Mouse (Mus musculus) kidney, adult 9 months (tissue): Measurements from ENCODE around the gene Tbc1d8.

Experiments used
- DNase-seq: peaks from one replicate; pipeline ENCODE4 v3.0.0; 2022

Tbc1d8 gene

DNA sequence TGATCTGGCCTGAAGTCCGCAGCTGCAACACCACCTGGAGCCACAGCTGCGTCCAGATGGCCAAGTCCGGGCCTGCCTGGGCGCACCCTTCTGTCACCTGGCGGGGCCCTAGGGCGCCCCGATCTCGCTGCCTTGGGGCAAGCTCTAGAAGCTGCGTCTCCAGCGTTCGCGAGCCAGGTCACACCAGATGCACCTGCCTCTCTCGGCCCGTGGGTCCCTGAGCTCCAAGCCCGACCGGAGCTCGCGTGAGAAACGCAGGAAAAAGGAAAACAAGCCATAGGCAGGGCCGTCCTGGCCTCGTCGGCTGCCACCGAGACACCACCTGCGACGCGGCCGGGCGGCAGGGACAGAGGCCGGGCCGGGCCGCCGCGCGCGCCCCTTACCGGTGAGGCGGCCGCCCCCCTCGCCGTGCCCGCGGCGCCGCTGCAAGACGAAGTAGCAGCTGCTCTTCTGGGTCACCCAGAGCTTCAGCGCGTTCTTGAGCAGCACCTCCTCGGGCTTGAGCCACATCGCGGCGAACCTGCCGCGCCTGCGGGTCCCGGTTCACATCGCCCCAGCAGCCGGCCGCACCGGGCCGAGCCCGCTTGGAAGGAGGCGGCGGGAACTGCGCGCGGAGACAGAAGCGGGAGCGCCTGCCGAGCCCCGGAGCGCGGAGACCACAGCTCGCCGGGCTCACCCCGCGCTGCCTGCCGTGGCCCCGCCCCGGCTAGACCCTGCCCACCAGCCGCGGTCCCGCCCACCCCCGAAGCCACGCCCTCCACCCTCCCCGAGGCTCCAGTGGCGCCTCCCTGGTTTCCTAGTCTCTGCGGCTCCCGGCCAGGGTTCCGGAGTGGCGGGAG, at the start of gene Tbc1d8:
Gene Tbc1d8, minus strand, starts transcription at position 699 of the 839 bp plus-strand sequence.
- DNase-seq = peak; percentile 91

DNA sequence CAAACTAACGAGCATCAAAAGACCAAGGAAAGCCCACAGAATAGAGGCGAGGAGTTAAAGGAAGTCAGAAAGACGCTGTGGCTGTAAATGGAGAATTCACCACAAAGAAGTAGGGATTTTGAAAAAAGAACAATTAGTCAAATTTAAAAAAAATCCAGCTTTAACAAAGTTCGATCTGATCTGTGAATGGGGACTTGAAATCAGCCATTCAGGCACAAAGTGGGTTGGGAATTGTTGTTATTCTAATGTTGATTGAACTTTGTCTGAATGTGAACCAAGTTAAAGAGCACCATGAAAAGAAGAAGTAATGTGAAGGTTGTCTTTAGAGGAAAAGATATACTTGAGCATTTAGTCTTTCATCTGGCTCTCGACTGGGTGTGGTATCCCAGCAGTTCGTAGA, 49.8 kb upstream of the Tbc1d8 start:
- DNase-seq = no peak

DNA sequence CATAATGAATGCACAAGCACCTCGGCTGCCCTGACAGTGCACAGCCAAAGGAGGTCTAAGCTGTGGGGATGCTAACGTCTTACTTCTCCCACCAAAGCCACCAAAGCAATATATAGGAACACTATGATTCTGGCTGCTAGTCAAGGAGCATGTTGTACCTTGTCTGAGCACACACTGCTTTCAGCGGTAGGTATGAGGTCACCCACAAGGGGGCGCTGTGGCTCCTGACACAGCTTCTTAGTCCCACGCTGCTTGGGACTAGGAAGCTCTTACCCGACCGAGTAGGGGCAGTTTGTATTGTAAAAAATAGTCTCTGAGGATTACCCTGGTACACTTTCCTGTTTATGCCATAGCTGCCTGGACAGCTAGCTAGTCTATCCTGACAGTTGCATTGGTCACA, 48.9 kb upstream of the Tbc1d8 start:
- DNase-seq = peak; percentile 79

DNA sequence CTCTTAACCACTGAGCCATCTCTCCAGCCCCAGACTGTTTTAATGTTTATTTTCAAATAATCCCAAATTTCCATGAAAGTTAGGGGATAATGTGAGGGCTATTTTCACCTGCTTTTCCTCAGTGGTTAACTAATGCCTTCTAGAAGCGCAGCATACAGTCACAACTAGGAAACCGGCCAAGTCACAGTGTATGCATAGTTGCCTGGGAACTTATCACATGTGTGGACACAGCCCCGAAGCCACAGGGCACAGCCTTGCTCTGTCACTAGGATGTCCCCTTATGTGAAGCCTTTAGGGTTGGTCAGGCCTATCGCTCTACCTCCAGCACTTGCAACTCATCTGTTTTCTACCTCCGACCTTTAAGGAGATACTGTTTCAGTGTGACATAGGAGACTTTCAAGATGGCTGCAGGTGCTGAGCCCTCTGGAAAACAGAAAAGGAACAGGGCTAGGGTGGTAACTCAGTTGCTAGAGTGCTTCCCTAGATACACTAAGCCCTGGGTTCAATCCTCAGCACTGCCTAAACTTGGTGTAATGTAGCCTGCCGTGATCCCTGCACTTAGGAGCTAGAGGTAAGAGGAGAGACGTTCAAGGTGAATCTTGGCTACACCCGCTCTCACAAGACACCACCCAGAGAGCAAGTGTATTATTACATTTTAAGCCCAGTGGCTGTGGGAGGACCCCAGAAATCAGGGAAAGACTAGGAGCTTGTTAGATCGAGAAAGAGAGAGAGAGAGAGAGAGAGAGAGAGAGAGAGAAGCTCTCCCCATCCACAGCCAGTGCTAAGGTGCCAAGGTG, 48.0 kb upstream of the Tbc1d8 start:
- DNase-seq = no peak

DNA sequence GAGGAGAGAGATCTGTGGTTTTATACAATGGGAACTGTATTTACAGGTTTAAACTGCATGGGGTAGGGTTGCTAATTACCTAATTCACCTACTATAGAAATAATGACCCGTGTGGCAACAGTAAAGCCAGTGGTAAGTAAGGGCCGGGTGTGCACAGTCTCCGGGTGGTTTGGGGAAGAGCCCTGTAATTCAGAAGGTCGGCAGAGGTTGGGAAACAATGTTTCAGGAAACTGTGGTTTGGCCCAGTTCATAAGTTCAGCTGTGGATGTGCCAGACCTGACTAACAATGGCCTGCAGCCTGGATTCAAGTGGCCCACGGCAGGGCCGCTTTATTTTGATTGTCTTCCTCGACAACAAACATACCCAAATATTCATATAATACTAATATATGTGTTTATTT, 47.2 kb upstream of the Tbc1d8 start:
- DNase-seq = no peak

DNA sequence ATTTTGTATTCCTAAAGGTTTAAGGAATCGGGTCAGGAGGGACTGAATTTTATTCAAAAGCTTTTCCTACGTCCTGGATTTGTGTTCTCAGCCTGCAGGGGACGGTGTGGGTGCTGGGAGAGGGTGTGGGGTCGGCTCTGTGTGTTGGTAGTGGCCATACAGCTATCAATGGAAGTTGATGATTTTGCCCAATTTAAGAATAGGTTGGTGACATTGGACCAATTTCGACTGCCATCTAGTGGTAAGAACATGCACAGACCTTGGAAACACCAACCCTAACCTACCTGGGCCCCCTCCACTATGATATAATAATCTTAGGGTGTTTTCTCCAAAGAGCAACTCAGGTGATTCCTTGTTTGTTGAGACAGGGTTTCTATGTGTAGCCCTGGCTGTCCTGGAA, 44.0 kb upstream of the Tbc1d8 start:
- DNase-seq = peak; percentile 60

DNA sequence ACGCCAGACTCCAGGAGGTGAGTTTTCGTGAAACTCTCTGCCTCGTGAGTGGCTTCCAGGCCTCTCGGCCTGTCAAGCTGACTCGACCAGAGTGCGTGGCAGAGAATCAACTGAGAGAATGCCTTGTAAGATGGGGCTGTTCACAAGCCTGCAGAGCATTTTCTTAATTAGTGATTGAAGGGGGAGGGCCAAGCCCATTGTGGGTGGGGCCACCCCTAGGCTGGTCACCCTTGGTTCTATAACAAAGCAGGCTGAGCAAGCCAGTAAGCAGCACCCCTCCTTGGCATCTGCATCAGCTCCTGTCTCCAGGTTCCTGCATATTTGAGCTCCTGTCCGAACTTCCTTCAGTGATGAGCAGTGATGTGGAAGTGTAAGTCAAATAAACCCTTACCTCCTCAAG, 42.8 kb upstream of the Tbc1d8 start:
- DNase-seq = no peak

DNA sequence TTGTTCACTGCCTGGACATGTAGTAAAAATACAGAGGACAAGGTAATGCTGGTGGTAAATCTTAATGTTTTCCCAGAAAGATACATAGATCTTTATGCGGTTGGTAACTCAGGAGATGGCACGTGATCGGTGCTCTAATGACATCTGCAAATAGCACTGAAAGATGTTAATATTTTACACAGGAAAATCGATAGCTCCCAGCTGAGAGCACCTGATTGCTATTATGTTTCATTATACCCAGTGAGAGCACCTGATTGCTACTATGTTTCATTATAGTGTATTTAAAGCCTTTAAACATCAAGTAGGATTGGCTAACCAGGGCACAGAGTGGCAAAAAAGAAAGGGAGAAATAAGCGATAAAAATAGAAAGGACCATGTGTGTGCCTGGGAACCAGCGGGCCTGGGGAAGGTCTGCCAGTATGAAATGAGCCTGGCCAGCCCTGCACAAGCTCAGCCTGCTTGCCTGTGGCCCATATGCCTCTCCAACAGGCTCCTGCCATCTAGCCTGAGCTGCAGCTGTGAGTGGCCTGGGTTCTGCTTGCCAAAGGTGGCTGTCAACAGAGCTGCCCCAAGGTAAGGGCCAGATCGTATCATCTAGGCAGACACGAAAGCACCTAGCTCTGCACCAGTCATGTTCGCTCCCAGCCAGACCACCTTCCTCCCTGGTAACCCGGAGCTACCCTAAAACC, 36.9 kb upstream of the Tbc1d8 start:
- no peak for DNase-seq

DNA sequence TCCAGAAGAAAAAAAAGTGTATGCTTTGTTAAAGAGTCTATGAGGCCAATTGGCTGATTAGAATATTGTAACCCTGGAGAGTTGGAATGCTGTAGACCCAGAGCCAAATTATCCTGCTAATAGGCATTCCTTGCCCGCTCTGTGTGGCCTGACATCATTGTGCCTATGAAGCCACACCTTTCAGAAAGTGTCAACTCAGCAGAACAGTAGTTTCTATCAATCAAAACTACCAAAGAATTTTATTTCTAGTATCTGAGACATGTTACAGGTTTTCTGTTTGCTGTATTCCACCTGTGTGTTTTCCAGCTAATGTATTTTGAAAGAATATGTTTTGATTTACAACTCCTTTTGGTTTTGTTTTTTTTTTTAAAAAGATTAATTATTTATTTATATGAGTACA, 33.6 kb upstream of the Tbc1d8 start:
- DNase-seq = no peak

DNA sequence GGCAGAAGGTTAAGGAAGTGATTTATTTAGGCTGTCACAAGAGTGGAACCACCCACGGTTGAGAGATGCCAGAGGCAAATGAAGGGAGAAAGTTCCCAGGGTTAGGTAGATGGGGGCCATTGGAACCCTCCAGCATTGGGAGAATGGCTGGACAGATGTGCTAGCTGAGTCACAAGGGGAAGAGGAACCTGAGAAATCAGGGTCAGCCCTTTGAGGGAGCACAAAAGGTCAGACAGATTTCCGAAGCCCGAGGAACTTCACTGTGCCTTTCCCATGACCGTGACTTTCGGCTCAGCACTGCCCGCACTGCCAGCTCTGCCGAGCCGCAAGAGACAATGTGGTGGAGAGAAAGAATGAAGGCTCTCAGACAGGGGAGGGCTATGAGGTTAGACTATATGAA, 33.2 kb upstream of the Tbc1d8 start:
- no peak for DNase-seq

DNA sequence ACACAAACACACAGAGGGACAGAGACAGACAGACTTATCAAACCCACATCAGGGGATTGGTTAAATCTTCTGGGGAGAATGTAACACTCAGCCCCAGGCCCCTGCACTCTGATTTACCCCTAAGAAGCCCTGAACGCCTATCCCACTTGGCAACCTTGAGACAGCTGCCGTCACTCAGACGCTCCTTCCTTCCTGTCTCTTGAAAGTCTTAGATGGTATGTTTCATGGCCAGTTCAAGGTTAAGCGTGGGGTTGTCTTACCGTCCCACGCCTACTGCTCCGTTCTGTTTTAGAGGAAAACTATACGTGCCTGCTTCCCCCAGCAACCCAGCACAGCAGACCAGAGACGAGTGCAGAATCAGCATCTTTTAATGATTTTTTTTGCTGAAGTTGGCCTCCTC, 27.0 kb upstream of the Tbc1d8 start:
- no peak for DNase-seq

DNA sequence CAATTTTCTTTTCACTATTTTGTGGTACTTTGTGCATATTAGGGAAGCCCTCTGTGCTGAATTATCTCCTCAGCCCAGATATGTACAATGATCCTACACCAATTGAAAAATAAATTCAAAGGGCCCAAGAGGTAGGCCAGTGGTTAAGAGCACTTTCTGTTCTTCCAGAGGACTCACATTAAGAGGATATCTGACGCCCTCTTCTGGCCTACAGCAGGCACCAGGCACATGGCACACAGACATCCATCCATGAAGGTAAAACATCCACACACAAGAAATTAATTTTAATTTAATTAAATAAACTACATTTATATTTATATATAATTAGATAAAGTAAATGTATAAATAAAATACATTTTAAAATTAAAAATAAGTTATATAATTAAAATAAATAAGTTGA, 25.7 kb upstream of the Tbc1d8 start:
- DNase-seq = peak; percentile 40

DNA sequence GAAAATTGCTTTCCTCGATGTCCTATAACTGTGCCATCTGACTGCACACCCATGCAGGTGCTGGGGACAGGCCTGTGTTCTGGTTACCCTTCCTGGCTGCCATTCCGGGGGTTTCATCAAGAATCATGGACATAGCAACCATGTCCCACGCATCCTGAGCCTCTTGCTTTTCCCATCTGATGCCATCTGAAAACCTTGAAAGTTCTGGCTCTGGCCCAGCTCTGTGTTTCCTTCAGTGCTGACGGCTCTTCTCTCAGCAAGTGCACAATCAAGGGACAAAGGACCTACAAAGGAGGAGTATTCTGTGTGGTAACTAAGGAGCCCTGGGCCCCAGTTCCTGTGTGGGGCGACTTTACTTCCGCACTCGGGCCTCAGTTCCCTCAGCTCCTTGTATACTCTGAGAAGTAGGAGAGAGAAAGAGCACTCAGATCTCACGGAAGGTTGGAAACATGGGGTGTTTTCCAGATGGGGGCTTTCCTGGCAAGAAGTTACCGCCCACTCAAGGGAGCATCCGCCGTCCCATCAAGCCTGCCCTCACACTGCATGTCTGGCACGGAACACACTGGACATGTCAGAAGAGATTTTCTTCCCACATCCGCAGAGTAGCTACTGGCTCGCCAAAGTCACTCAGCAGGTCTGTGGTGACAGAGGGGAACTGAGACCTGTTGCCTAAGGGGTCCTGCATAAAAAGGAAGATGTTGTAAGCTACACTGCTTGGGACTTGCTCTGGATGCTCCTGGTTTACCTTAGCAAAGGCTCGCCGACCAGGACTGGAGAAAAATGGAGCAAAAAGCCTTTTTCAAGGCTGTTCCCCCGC, 24.5 kb upstream of the Tbc1d8 start:
- no peak for DNase-seq

DNA sequence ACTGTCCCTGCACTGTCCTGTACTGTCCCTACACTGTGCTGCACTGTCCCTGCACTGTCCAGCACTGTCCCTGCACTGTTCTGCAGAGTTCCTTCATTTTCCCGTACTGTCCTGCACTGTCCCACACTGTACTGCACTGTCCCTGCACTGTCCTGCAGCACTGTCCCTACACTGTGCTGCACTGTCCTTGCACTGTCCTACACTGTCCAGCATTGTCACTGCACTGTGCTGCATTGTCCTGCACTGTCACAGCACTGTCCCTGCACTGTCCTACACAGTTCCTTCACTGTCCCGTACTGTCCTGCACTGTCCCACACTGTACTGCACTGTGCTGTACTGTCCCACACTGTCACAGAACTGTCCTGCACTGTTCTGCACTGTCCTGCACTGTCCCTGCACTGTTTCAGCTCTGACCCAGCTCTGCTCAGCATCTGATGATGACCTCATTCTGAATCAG, 21.0 kb upstream of the Tbc1d8 start:
- no peak for DNase-seq

DNA sequence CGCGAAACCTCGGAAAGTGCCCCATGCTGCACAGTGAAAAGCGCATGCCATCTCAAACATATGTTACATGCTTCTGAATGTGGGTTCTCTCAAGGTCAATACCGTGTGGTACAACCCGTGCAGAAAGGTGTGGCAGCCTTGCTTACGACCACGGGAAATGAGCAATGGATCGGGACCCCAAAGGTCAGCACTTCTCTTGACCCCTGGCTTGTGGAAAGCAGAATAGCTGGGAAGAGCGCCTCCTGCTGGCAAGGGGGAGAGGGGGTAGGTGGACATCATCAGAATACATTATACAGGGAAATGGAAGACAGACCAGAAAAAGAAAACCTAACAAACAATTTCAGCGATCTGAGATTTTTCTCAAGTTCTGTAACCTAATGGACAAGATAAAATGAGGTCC, 19.2 kb upstream of the Tbc1d8 start:
- DNase-seq = no peak

DNA sequence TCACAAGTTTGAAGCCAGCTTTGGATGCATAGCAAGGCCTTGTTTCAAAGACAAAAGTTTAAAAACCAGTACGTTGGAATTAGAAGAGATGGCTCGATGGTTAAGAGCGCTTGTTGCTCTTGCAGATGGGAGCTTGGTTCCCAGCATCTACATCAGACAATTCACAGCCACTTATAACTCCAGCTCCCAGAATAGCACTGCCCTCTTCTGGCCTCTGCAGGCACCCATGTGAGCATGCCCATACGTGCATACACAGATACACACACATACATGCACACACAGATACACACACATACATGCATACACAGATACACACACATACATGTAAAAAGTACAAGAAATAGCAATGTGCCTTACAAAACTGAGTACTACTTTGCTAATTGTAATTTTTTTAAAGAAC, 18.4 kb upstream of the Tbc1d8 start:
- DNase-seq = no peak

DNA sequence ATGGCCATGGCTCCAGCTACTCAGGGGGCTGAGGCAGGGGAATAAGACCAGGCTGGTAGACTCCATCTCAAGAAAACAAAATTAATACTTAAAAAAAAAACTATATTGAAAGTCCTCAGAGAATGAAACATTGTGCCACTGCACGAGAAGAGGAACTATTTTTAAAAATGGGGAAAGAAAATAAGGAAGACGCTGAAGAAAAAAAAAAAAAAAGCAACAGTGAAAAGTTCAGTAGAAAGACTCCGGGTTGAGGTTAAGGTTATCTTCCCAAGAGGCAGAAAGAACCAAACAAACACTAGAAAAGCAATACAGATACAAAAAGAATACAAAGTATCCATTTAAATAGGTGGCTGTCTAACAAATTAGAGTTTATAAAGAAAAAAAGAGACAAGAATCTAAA, 15.1 kb upstream of the Tbc1d8 start:
- no peak for DNase-seq

DNA sequence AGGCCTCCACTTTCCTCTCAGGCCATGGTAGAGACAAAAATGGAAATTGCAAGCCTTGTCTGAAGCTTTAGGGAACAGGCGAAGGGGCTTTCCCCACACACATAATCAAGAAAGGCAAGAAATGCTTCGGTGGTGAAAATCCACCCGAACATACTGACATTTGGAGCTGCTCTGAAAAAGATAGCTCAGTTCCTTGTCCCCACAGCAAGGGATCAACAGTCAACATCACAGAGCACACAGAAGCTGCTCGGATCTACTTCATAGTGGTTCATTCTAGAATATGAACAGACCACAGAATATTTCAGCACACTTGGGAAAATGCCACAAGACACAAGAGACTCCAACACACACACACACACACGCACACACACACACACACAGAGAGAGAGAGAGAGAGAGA, 14.6 kb upstream of the Tbc1d8 start:
- no peak for DNase-seq

DNA sequence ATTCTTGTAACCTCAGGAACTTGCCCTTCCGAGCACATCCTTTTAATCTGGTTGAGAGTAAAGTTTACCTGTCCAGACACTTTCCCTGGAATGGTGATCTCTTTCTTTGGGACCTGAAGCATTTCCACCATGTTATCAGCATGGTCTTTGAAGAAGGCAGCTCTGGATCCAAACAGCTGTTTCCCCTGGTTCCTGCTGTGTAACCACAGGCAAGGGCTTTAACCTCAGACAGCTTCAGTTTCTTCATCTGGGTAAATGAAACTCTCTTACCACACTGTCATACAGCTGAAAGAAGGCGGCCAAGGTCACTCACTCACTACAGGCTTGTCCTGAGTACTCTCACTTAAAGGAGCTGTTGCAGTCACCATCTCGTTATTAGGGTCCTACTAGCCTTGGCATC, 8.8 kb upstream of the Tbc1d8 start:
- no peak for DNase-seq

DNA sequence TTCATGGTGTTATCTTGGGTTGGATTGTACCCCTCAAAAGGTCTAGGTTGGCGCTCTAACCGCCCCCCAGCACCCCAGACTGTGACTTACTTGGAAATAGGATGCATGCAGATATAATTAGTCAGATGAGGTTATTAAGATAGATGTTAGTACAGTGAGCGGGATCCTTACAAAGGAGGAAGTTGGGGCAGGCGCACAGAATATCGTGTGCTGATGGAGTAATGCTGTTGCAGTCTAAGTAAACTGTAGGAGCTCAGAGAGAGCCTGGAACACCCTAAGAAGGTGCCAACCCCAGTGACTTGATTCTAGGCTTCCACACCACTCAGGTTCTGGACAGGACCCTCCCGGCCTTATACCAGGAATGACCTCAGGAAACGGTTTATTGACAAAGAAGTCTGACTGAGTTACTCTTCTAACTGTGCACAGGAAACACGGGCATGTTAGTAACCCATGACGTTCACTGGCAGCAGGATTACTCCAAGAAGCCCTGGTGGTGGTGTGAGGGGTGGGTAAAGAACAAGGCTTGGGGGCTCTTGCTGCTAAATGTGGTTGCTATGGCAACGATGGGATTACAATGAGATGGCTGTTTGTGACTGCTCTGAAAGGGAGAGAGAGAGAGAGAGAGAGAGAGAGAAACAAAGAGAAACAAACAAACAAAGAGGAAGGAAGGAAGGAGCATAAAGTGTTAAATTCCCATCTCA, 3.7 kb upstream of the Tbc1d8 start:
- no peak for DNase-seq

DNA sequence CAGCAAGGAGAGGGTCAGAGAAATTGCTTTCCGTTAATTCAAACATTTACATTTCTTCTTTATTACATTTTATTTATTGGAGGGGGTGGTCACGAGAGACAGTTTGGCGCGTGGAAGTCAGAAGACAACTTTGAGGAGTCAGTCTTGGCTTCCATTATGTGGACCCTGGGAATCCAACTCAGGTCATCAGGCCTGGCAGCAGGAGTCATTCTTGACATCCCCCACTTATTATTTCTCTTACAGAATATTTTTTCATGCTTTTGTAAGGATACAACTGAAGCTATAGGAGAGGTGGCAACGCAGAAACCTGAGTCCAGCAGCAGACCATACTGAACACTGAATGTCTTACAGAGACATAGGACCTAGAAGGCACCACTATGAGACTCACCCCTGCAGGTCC, 699 bp upstream of the Tbc1d8 start:
- no peak for DNase-seq

DNA sequence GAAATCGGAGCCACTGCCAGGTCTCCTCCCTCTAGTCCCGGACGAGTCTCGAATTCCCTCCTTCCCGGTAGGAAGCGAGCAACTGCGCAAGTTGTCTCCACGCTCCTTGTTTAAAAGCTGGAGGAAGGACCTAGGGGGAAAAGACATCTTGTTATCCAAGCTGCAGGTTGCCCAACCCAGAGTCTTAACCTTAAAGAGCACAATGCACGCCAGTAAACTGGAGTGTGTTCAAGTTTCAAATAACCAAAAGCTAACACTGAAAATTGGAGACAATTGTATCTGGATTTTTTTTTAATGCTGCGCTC, 293 bp upstream of the Tbc1d8 start:
- no peak for DNase-seq
